Mouse (Mus musculus) 3134 (cell line): ENCODE results near the gene Rassf3.

ENCODE experiments used
- DNase-seq: peaks from one replicate; pipeline ENCODE4 v3.0.0-alpha.2; 2011; ENCODE audit warnings: low spot score; ENCODE audit not compliant: insufficient read length; ENCODE audit errors: extremely low read depth

Gene Rassf3

GRCm38 (mm10) chr10:121476190-121476967 is at the start of gene Rassf3:
Rassf3 (minus strand) TSS chr10:121476347.
- peak; percentile 91 for DNase-seq

GRCm38 (mm10) chr10:121520923-121521585 is 44.9 kb upstream of the Rassf3 start:
- DNase-seq, result no peak

GRCm38 (mm10) chr10:121519710-121520109 is 43.6 kb upstream of the Rassf3 start:
- DNase-seq, result no peak

GRCm38 (mm10) chr10:121516008-121516600 is 40.0 kb upstream of the Rassf3 start:
- DNase-seq, result peak; percentile 38

GRCm38 (mm10) chr10:121509751-121510643 is 33.9 kb upstream of the Rassf3 start:
- DNase-seq, result peak; percentile 23

GRCm38 (mm10) chr10:121507755-121508544 is 31.8 kb upstream of the Rassf3 start:
- DNase-seq, result no peak

GRCm38 (mm10) chr10:121506731-121507583 is 30.8 kb upstream of the Rassf3 start:
- peak; percentile 20 for DNase-seq

- DNase-seq, result no peak
Observed at GRCm38 (mm10) chr10:121505929-121506328, 29.8 kb upstream of the Rassf3 start.

GRCm38 (mm10) chr10:121504973-121505911 is 29.1 kb upstream of the Rassf3 start:
- peak; percentile 61 for DNase-seq

- no peak for DNase-seq
Observed at GRCm38 (mm10) chr10:121501160-121501559, 25.0 kb upstream of the Rassf3 start.

- DNase-seq, result no peak
Observed at GRCm38 (mm10) chr10:121500034-121500433, 23.9 kb upstream of the Rassf3 start.

- no peak for DNase-seq
Observed at GRCm38 (mm10) chr10:121499063-121499462, 22.9 kb upstream of the Rassf3 start.

- no peak for DNase-seq
Observed at GRCm38 (mm10) chr10:121498481-121498904, 22.3 kb upstream of the Rassf3 start.

GRCm38 (mm10) chr10:121497968-121498367 is 21.8 kb upstream of the Rassf3 start:
- DNase-seq, result no peak

- DNase-seq, result no peak
Observed at GRCm38 (mm10) chr10:121496616-121497015, 20.5 kb upstream of the Rassf3 start.

- DNase-seq, result no peak
Observed at GRCm38 (mm10) chr10:121494163-121494425, 17.9 kb upstream of the Rassf3 start.

- DNase-seq, result no peak
Observed at GRCm38 (mm10) chr10:121493374-121494162, 17.4 kb upstream of the Rassf3 start.
